Mouse (Mus musculus): ENCODE data around the gene Olfr777. TPM values are rescaled to one million over a fixed set of nuclear protein-coding genes. Genes with fewer than 3 reads are reported as not detected.
"Not testable (repeated sequence)": the region's sequence is repeated elsewhere in the genome, so short reads cannot be mapped to it uniquely, and the experiment has no call there.

Olfr777 gene
- total RNA-seq (2014; fragmentation: Nextera tagmentation) (not detected in 2 replicates), total RNA-seq (2017) (not detected in 2 replicates)

DNA sequence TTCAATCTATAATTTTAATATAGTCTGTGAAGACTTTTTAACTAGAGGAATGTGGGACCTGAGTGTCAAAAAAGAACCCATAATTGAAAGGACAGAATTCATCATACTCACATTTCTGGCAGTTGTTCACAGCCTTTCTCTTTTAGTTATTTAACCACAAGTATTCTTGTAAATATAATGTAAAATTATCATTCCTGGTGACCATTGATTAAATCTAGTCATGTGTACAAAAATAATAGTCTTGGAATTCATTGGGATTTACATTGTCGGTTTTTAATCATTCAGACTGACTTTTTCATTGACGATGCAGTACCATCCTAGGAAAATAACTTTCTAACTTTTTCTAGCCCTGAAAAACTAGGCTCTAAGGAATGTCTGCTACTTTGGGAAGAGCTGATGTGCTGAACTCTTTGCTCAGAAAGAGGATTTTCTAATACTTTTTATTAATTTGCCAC is at the start of gene Olfr777:
TSS of gene Olfr777 (minus strand) at position 405 of the 455 bp plus-strand sequence.
- no peak for ATAC-seq (replicated peaks; ENCODE audit: low FRiP score, low TSS enrichment, poor library complexity, severe bottlenecking)

- ATAC-seq (replicated peaks; ENCODE audit: low FRiP score, low TSS enrichment, poor library complexity, severe bottlenecking): no peak
Measured at GRCm38 (mm10) chr10:129317817-129318216, 46.5 kb upstream of the Olfr777 start, which contains the start of gene Olfr780. TSS of gene Olfr780 (plus strand) at chr10:129318117.

GRCm38 (mm10) chr10:129313521-129313920 is 42.2 kb upstream of the Olfr777 start:
- not testable (repeated sequence) for ATAC-seq (replicated peaks; ENCODE audit: low FRiP score, low TSS enrichment, poor library complexity, severe bottlenecking)

GRCm38 (mm10) chr10:129312973-129313372 is 41.7 kb upstream of the Olfr777 start:
- not testable (repeated sequence) for ATAC-seq (replicated peaks; ENCODE audit: low FRiP score, low TSS enrichment, poor library complexity, severe bottlenecking)

DNA sequence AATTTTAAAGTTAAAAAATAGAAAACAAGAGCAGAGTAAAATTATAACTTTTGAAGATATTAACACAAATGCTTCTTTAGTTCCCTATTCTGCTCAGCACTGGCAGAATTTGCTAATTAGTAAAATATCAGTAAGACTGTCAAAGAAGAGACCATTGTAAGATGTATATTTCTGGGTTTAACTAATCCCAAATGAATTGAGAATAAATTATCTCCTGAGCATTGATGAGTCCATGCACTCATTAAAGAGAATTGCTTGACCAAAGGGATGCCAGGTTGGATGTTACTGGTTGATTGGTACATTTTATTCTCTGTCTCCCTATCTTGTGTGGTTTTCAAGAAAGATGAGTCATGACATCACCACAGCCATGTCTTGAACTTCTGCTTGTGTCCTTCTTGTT is 12.5 kb downstream of the Olfr777 start, which contains the start of gene Olfr776:
TSS of gene Olfr776 (plus strand) at position 301 of the 400 bp plus-strand sequence.
- ATAC-seq (replicated peaks; ENCODE audit: low FRiP score, low TSS enrichment, poor library complexity, severe bottlenecking): no peak

GRCm38 (mm10) chr10:129248112-129248511 is 23.2 kb downstream of the Olfr777 start, which contains the start of gene Olfr775:
TSS of gene Olfr775 (plus strand) at chr10:129248412.
- no peak for ATAC-seq (replicated peaks; ENCODE audit: low FRiP score, low TSS enrichment, poor library complexity, severe bottlenecking)

DNA sequence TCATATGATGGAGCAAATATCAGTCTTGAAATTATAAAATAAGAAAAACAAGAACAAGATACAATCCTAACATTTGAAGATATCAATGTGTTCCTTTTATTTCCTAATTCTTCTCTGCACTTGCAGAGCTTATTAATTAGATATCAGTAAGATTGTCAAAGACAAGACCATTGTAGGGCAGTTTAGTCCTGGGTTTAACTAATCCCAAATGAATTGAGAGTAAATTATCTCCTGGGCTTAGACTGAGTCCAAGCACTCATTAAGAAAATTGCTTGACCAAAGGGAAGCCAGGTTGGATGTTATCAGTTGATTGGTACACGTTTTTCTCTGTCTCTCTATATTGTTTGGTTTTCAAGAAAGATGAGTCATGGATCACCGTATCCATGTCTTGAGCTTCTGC is 35.4 kb downstream of the Olfr777 start, which contains the start of gene Olfr774:
TSS of gene Olfr774 (plus strand) at position 301 of the 400 bp plus-strand sequence.
- ATAC-seq (replicated peaks; ENCODE audit: low FRiP score, low TSS enrichment, poor library complexity, severe bottlenecking): no peak

DNA sequence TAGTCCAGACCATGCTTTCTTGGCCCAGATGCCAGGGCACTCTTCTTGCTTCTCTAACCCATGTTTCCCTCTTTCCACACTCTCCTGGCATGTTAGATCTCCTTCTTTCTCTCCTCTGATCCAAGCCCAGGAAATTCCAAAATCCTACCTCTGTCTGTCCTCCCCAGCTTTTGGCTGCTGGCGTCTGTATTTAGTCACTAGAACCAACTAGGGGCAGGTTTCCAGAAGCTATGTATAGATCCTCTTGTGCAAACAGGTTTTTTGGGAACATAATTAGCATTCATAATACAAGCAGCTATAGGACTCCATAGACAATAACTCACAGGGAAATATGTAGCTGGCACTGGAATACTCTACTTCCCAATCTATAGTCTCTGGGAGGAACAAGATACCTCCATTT is 40.5 kb downstream of the Olfr777 start:
- no peak for ATAC-seq (replicated peaks; ENCODE audit: low FRiP score, low TSS enrichment, poor library complexity, severe bottlenecking)

Other genes starting within 250 kb of the Olfr777 start
- not detected in 2 replicates for gene Olfr764-ps1, start 231.6 kb downstream of the Olfr777 start, total RNA-seq (2014; fragmentation: Nextera tagmentation)
- gene Olfr764-ps1, start 231.6 kb downstream of the Olfr777 start, total RNA-seq (2017): not detected in 2 replicates
- not detected in 2 replicates for gene Olfr765, start 221.5 kb downstream of the Olfr777 start, total RNA-seq (2014; fragmentation: Nextera tagmentation)
- gene Olfr765, start 221.5 kb downstream of the Olfr777 start, total RNA-seq (2017): not detected in 2 replicates
- gene Olfr766-ps1, start 202.5 kb downstream of the Olfr777 start, total RNA-seq (2014; fragmentation: Nextera tagmentation): not detected in 2 replicates
- not detected in 2 replicates for gene Olfr766-ps1, start 202.5 kb downstream of the Olfr777 start, total RNA-seq (2017)
- not detected in 2 replicates for gene Olfr767, start 188.6 kb downstream of the Olfr777 start, total RNA-seq (2014; fragmentation: Nextera tagmentation)
- not detected in 2 replicates for gene Olfr767, start 188.6 kb downstream of the Olfr777 start, total RNA-seq (2017)
- gene Olfr768, start 172.1 kb downstream of the Olfr777 start, total RNA-seq (2014; fragmentation: Nextera tagmentation): not detected in 2 replicates
- not detected in 2 replicates for gene Olfr768, start 172.1 kb downstream of the Olfr777 start, total RNA-seq (2017)
- gene Olfr769, start 153.6 kb downstream of the Olfr777 start, total RNA-seq (2014; fragmentation: Nextera tagmentation): not detected in 2 replicates
- gene Olfr769, start 153.6 kb downstream of the Olfr777 start, total RNA-seq (2017): not detected in 2 replicates
- not detected in 2 replicates for gene Olfr770, start 132.5 kb downstream of the Olfr777 start, total RNA-seq (2014; fragmentation: Nextera tagmentation)
- gene Olfr770, start 132.5 kb downstream of the Olfr777 start, total RNA-seq (2017): not detected in 2 replicates
- not detected in 2 replicates for gene Olfr771, start 106.7 kb downstream of the Olfr777 start, total RNA-seq (2014; fragmentation: Nextera tagmentation)
- not detected in 2 replicates for gene Olfr771, start 106.7 kb downstream of the Olfr777 start, total RNA-seq (2017)
- not detected in 2 replicates for gene Olfr772, start 93.6 kb downstream of the Olfr777 start, total RNA-seq (2014; fragmentation: Nextera tagmentation)
- not detected in 2 replicates for gene Olfr772, start 93.6 kb downstream of the Olfr777 start, total RNA-seq (2017)
- not detected in 2 replicates for gene Olfr773, start 84.1 kb downstream of the Olfr777 start, total RNA-seq (2014; fragmentation: Nextera tagmentation)
- gene Olfr773, start 84.1 kb downstream of the Olfr777 start, total RNA-seq (2017): not detected in 2 replicates
- not detected in 2 replicates for gene Olfr774, start 35.3 kb downstream of the Olfr777 start, total RNA-seq (2014; fragmentation: Nextera tagmentation)
- gene Olfr774, start 35.3 kb downstream of the Olfr777 start, total RNA-seq (2017): not detected in 2 replicates
- gene Olfr775, start 23.1 kb downstream of the Olfr777 start, total RNA-seq (2014; fragmentation: Nextera tagmentation): not detected in 2 replicates
- gene Olfr775, start 23.1 kb downstream of the Olfr777 start, total RNA-seq (2017): not detected in 2 replicates
- gene Olfr776, start 12.4 kb downstream of the Olfr777 start, total RNA-seq (2014; fragmentation: Nextera tagmentation): not detected in 2 replicates
- not detected in 2 replicates for gene Olfr776, start 12.4 kb downstream of the Olfr777 start, total RNA-seq (2017)
- gene Olfr780, start 46.6 kb upstream of the Olfr777 start, total RNA-seq (2014; fragmentation: Nextera tagmentation): not detected in 2 replicates
- gene Olfr780, start 46.6 kb upstream of the Olfr777 start, total RNA-seq (2017): not detected in 2 replicates
- gene Olfr781, start 57.4 kb upstream of the Olfr777 start, total RNA-seq (2014; fragmentation: Nextera tagmentation): not detected in 2 replicates
- not detected in 2 replicates for gene Olfr781, start 57.4 kb upstream of the Olfr777 start, total RNA-seq (2017)
- not detected in 2 replicates for gene Olfr782, start 77.4 kb upstream of the Olfr777 start, total RNA-seq (2014; fragmentation: Nextera tagmentation)
- not detected in 2 replicates for gene Olfr782, start 77.4 kb upstream of the Olfr777 start, total RNA-seq (2017)
- 0.66 TPM in 1 of 2 replicates, not detected in the other for gene Olfr784, start 112.6 kb upstream of the Olfr777 start, total RNA-seq (2014; fragmentation: Nextera tagmentation)
- gene Olfr784, start 112.6 kb upstream of the Olfr777 start, total RNA-seq (2017): not detected in 2 replicates
- not detected in 2 replicates for gene Olfr785, start 133.9 kb upstream of the Olfr777 start, total RNA-seq (2014; fragmentation: Nextera tagmentation)
- not detected in 2 replicates for gene Olfr785, start 133.9 kb upstream of the Olfr777 start, total RNA-seq (2017)
- not detected in 2 replicates for gene Olfr786, start 155.8 kb upstream of the Olfr777 start, total RNA-seq (2014; fragmentation: Nextera tagmentation)
- gene Olfr786, start 155.8 kb upstream of the Olfr777 start, total RNA-seq (2017): not detected in 2 replicates
- not detected in 2 replicates for gene Olfr787, start 190.4 kb upstream of the Olfr777 start, total RNA-seq (2014; fragmentation: Nextera tagmentation)
- not detected in 2 replicates for gene Olfr787, start 190.4 kb upstream of the Olfr777 start, total RNA-seq (2017)
- gene Olfr788, start 199.5 kb upstream of the Olfr777 start, total RNA-seq (2014; fragmentation: Nextera tagmentation): not detected in 2 replicates
- not detected in 2 replicates for gene Olfr788, start 199.5 kb upstream of the Olfr777 start, total RNA-seq (2017)
- gene Olfr789, start 213.3 kb upstream of the Olfr777 start, total RNA-seq (2014; fragmentation: Nextera tagmentation): not detected in 2 replicates
- not detected in 2 replicates for gene Olfr789, start 213.3 kb upstream of the Olfr777 start, total RNA-seq (2017)
- not detected in 2 replicates for gene Olfr790, start 227.0 kb upstream of the Olfr777 start, total RNA-seq (2014; fragmentation: Nextera tagmentation)
- gene Olfr790, start 227.0 kb upstream of the Olfr777 start, total RNA-seq (2017): not detected in 2 replicates